Mouse (Mus musculus): ENCODE measurements around the gene Sh2d3c.

Gene Sh2d3c

GRCm38 (mm10) chr2:32720681-32721229, at the start of gene Sh2d3c:
Gene Sh2d3c (plus strand): TSS chr2:32721055.
- no peak for DNase-seq (ENCODE audit: low read depth, low spot score)

- no peak for DNase-seq (ENCODE audit: low read depth, low spot score)
Measured at GRCm38 (mm10) chr2:32671147-32671546, 49.7 kb upstream of the Sh2d3c start.

GRCm38 (mm10) chr2:32671907-32672595, 48.8 kb upstream of the Sh2d3c start:
- DNase-seq (ENCODE audit: low read depth, low spot score) = no peak

GRCm38 (mm10) chr2:32673176-32673917, 47.5 kb upstream of the Sh2d3c start:
- no peak for DNase-seq (ENCODE audit: low read depth, low spot score)

GRCm38 (mm10) chr2:32676821-32677220, 44.0 kb upstream of the Sh2d3c start:
- no peak for DNase-seq (ENCODE audit: low read depth, low spot score)

- no peak for DNase-seq (ENCODE audit: low read depth, low spot score)
Measured at GRCm38 (mm10) chr2:32677683-32678082, 43.2 kb upstream of the Sh2d3c start.

- no peak for DNase-seq (ENCODE audit: low read depth, low spot score)
Measured at GRCm38 (mm10) chr2:32680051-32680451, 40.8 kb upstream of the Sh2d3c start.

- DNase-seq (ENCODE audit: low read depth, low spot score) = no peak
Measured at GRCm38 (mm10) chr2:32680961-32681650, 39.7 kb upstream of the Sh2d3c start.

- no peak for DNase-seq (ENCODE audit: low read depth, low spot score)
Measured at GRCm38 (mm10) chr2:32681754-32682153, 39.1 kb upstream of the Sh2d3c start.

GRCm38 (mm10) chr2:32682721-32683417, 38.0 kb upstream of the Sh2d3c start:
- no peak for DNase-seq (ENCODE audit: low read depth, low spot score)

GRCm38 (mm10) chr2:32683701-32684100, 37.2 kb upstream of the Sh2d3c start:
- no peak for DNase-seq (ENCODE audit: low read depth, low spot score)

GRCm38 (mm10) chr2:32684681-32685428, 36.0 kb upstream of the Sh2d3c start:
- DNase-seq (ENCODE audit: low read depth, low spot score) = no peak

GRCm38 (mm10) chr2:32685807-32686206, 35.0 kb upstream of the Sh2d3c start:
- DNase-seq (ENCODE audit: low read depth, low spot score) = no peak

GRCm38 (mm10) chr2:32686640-32687039, 34.2 kb upstream of the Sh2d3c start:
- no peak for DNase-seq (ENCODE audit: low read depth, low spot score)

GRCm38 (mm10) chr2:32687562-32687961, 33.3 kb upstream of the Sh2d3c start:
- DNase-seq (ENCODE audit: low read depth, low spot score) = no peak

GRCm38 (mm10) chr2:32689420-32689819, 31.4 kb upstream of the Sh2d3c start:
- DNase-seq (ENCODE audit: low read depth, low spot score) = peak; percentile 67

GRCm38 (mm10) chr2:32691041-32691440, 29.8 kb upstream of the Sh2d3c start:
- DNase-seq (ENCODE audit: low read depth, low spot score) = no peak

- no peak for DNase-seq (ENCODE audit: low read depth, low spot score)
Measured at GRCm38 (mm10) chr2:32692496-32692895, 28.4 kb upstream of the Sh2d3c start.

- no peak for DNase-seq (ENCODE audit: low read depth, low spot score)
Measured at GRCm38 (mm10) chr2:32693282-32693681, 27.6 kb upstream of the Sh2d3c start.

GRCm38 (mm10) chr2:32693823-32694411, 26.9 kb upstream of the Sh2d3c start:
- DNase-seq (ENCODE audit: low read depth, low spot score) = peak; percentile 93
